In genomic region chr4:137995399-137995798, GRCm38 (mm10) we compare ENCODE assay signal across 9 mouse cellular contexts. TPM values are rescaled to one million over a fixed set of nuclear protein-coding genes. Genes with fewer than 3 reads are reported as not detected.
DNase-seq lines count a peak whose midpoint lies in the region; ATAC-seq and TF ChIP-seq lines count a peak whose summit lies in the region.
"Had no signal": no experiment of that assay in that cellular context is flagged by ENCODE, and none has a peak within 500 bp of the region (broad histone marks: within the 10 kb centered on the region; RNA-seq: fewer than 3 reads in every experiment).

No protein-coding gene starts in this region.

- H3K27me3 ChIP-seq in forebrain, embryonic 15.5 days, result no peaks in the 10 kb centered on the region
- peaks cover 4% of the 10 kb centered on the region; the same call in 1 of the 2 replicates for H3K27me3 ChIP-seq in lung, embryonic 16.5 days (ENCODE audit: control insufficient read depth, insufficient read depth, low read depth, low read length)
- H3K27me3 ChIP-seq: Patski had no signal

- peak overlapping the region; percentile 59 for H3K4me2 ChIP-seq in forebrain, embryonic 15.5 days (replicated peaks)
- H3K4me2 ChIP-seq in lung, embryonic 16.5 days (ENCODE audit: low read depth, low read length), result peak overlapping the region; percentile 94

- peaks cover 23% of the 10 kb centered on the region for H3K36me3 ChIP-seq in forebrain, embryonic 15.5 days
- H3K36me3 ChIP-seq in lung, embryonic 16.5 days (ENCODE audit: control insufficient read depth, insufficient read depth, low read length), result peaks cover 17% of the 10 kb centered on the region

- DNase-seq in layer of hippocampus, adult 2 months (ENCODE audit: low spot score in 2 of 2), result no peak
- no peak for DNase-seq in layer of hippocampus, adult 9-10 months (ENCODE audit: low spot score)
- peak; percentile 44 for DNase-seq in kidney, adult 11 months
- DNase-seq in ovary, postnatal 10 days (ENCODE audit: low spot score), result no peak
- no peak for DNase-seq in spleen, adult 18-20 months
- DNase-seq in layer of hippocampus, adult 18-20 months (ENCODE audit: low spot score in 2 of 2), result no peak

- H3K9me3 ChIP-seq in forebrain, embryonic 15.5 days, result no peaks in the 10 kb centered on the region
- H3K9me3 ChIP-seq in lung, embryonic 16.5 days (ENCODE audit: control insufficient read depth, low read length), result no peaks in the 10 kb centered on the region

- H3K27ac ChIP-seq in layer of hippocampus, adult 2 months, result peak overlapping the region; percentile 68; the same call in 1 of the 2 replicates
- no peak overlapping the region for H3K27ac ChIP-seq in forebrain, embryonic 15.5 days (replicated peaks)
- no peak overlapping the region for H3K27ac ChIP-seq in lung, embryonic 16.5 days (ENCODE audit: low read length)

- no peak for ATAC-seq in forebrain, embryonic 15.5 days (replicated peaks)
- no peak for ATAC-seq in lung, embryonic 16.5 days (ENCODE audit: low read depth)
- ATAC-seq: Patski had no signal

- 75% methylated on average over 12 of the region's 12 CpGs for WGBS in forebrain, embryonic 15.5 days
- WGBS in lung, embryonic 16.5 days, result 69% methylated on average over 12 of the region's 12 CpGs

- no peak for TF ChIP-seq CTCF in layer of hippocampus, adult 2 months (conservative IDR thresholded peaks at IDR 0.05)

- peak overlapping the region; percentile 76 for H3K4me3 ChIP-seq in layer of hippocampus, adult 2 months
- H3K4me3 ChIP-seq in forebrain, embryonic 15.5 days, result peak overlapping the region; percentile 77
- peak overlapping the region; percentile 97 for H3K4me3 ChIP-seq in lung, embryonic 16.5 days (ENCODE audit: low read length)

- peaks cover 42% of the 10 kb centered on the region for H3K4me1 ChIP-seq in forebrain, embryonic 15.5 days
- peaks cover 24% of the 10 kb centered on the region for H3K4me1 ChIP-seq in lung, embryonic 16.5 days (replicated peaks; ENCODE audit: control insufficient read depth, insufficient read depth, low read length)

- peak overlapping the region; percentile 27 for H3K9ac ChIP-seq in forebrain, embryonic 15.5 days (replicated peaks)
- peak overlapping the region; percentile 32; the same call in 1 of the 2 replicates for H3K9ac ChIP-seq in lung, embryonic 16.5 days (ENCODE audit: low read length)

RNA-seq across cellular contexts. Expression of gene Eif4g3, which starts 2.6 kb away (rescaled TPM):
- 100 to 1,000 TPM; 158 TPM for total RNA-seq in layer of hippocampus, adult 2 months (2021)
- 48.6 and 49.7 TPM in 2 replicates for polyA plus RNA-seq in forebrain, embryonic 15.5 days (2015; fragmentation: Nextera tagmentation; extraction: Ambion mirVana)
- polyA plus RNA-seq in lung, embryonic 16.5 days (2015; fragmentation: Nextera tagmentation; extraction: Ambion mirVana), result 23.8 and 24.8 TPM in 2 replicates
- total RNA-seq in layer of hippocampus, adult 18-20 months (2021), result 100 to 1,000 TPM; 141 to 142 TPM
